Mouse (Mus musculus): Measurements from ENCODE around the gene Olfr1216.
"Not testable (repeated sequence)": the region's sequence is repeated elsewhere in the genome, so short reads cannot be mapped to it uniquely, and the experiment has no call there.

The Olfr1216 gene

GRCm38 (mm10) chr2:89018240-89018639 is at the start of gene Olfr1216:
Gene Olfr1216, minus strand, starts transcription at chr2:89018340.
- no peak for DNase-seq (ENCODE audit: low spot score)

GRCm38 (mm10) chr2:89061087-89061486 is 42.9 kb upstream of the Olfr1216 start, which contains the start of gene Olfr1218:
Gene Olfr1218, minus strand, starts transcription at chr2:89061187.
- no peak for DNase-seq (ENCODE audit: low spot score)

- DNase-seq (ENCODE audit: low spot score), result no peak
Measured at GRCm38 (mm10) chr2:89031965-89032364, 13.8 kb upstream of the Olfr1216 start, which contains the start of gene Olfr1217. Gene Olfr1217, minus strand, starts transcription at chr2:89032065.

- DNase-seq (ENCODE audit: low spot score), result not testable (repeated sequence)
Measured at GRCm38 (mm10) chr2:89021436-89021835, 3.3 kb upstream of the Olfr1216 start.

GRCm38 (mm10) chr2:89006873-89007272 is 11.3 kb downstream of the Olfr1216 start, which contains the start of gene Olfr1215:
Gene Olfr1215, minus strand, starts transcription at chr2:89006973.
- no peak for DNase-seq (ENCODE audit: low spot score)

- no peak for DNase-seq (ENCODE audit: low spot score)
Measured at GRCm38 (mm10) chr2:88992553-88992952, 25.6 kb downstream of the Olfr1216 start, which contains the start of gene Olfr1214. Gene Olfr1214, minus strand, starts transcription at chr2:88992653.

- DNase-seq (ENCODE audit: low spot score), result no peak
Measured at GRCm38 (mm10) chr2:88980181-88980580, 38.0 kb downstream of the Olfr1216 start, which contains the start of gene Gm13762. Gene Gm13762, minus strand, starts transcription at chr2:88980281.
